Mouse (Mus musculus) intestine, embryonic 14.5 days (tissue): ENCODE data around the gene Pex1. TPM values are rescaled to one million over a fixed set of nuclear protein-coding genes. Genes with fewer than 3 reads are reported as not detected.
"Not testable (repeated sequence)": the region's sequence is repeated elsewhere in the genome, so short reads cannot be mapped to it uniquely, and the experiment has no call there.

Source experiments
- ATAC-seq: fragments of 200-750 bp; cut with Nextera tagmentation; replicated peaks from 2 replicates; pipeline ENCODE4 v1.8.0; 2017; ENCODE audit warnings: low read depth, moderate number of reproducible peaks, moderate TSS enrichment, moderate library complexity; ENCODE audit not compliant: low FRiP score, low TSS enrichment
- DNase-seq: peaks from one replicate; pipeline ENCODE4 v3.0.0-alpha.2; 2018; ENCODE audit warnings: low spot score
- H3K27ac ChIP-seq: fragments of 300-500 bp; sonication (generic); 2 replicates; pipeline ENCODE4 v1.5.1; 2014; ENCODE audit warnings: low read depth, mild to moderate bottlenecking, control low read depth
- H3K27me3 ChIP-seq: fragments of 300-500 bp; sonication (generic); replicated peaks from 2 replicates; pipeline ENCODE4 v1.6.1; 2014; ENCODE audit warnings: low read length, control low read depth; ENCODE audit not compliant: control insufficient read depth, insufficient read depth
- H3K36me3 ChIP-seq: fragments of 300-500 bp; sonication (generic); 2 replicates; pipeline ENCODE4 v1.6.1; 2014; ENCODE audit warnings: low read length, control low read depth; ENCODE audit not compliant: control insufficient read depth, insufficient read depth
- H3K4me1 ChIP-seq: fragments of 300-500 bp; sonication (generic); replicated peaks from 2 replicates; pipeline ENCODE4 v1.6.1; 2014; ENCODE audit warnings: low read length, control low read depth, mixed read lengths; ENCODE audit not compliant: control insufficient read depth, insufficient read depth
- H3K4me2 ChIP-seq: fragments of 300-500 bp; sonication (generic); 2 replicates; pipeline ENCODE4 v1.6.1; 2014; ENCODE audit warnings: low read length
- H3K4me3 ChIP-seq: fragments of 300-500 bp; sonication (generic); 2 replicates; pipeline ENCODE4 v1.5.1; 2014; ENCODE audit warnings: low read depth, low read length, control low read depth, mixed read lengths
- H3K9ac ChIP-seq: fragments of 300-500 bp; sonication (generic); 2 replicates; pipeline ENCODE4 v1.6.1; 2014; ENCODE audit warnings: mild to moderate bottlenecking, low read length
- H3K9me3 ChIP-seq: fragments of 300-500 bp; sonication (generic); 2 replicates; pipeline ENCODE4 v1.6.1; 2016; ENCODE audit warnings: low read length, control low read depth; ENCODE audit not compliant: control insufficient read depth
- whole genome bisulfite sequencing: fragments of 180-500 bp; shearing (Covaris S2); extraction: QIAGEN DNeasy Blood & Tissue Kit; methylation state at CpG from one replicate; pipeline ENCODE4 v1.1.7; 2014; 5-methylcytosine and 5-hydroxymethylcytosine counted together
- polyA plus RNA-seq: library from polyadenylated mRNA; unstranded; fragments of >200 nt; fragmentation: Nextera tagmentation; extraction: Ambion mirVana; gene quantifications from 2 replicates; pipeline ENCODE4 v1.2.1, GENCODE M21; 2014

The Pex1 gene
- polyA plus RNA-seq, 1 experiment from 2014 or later, result 17.0 TPM

GRCm38 (mm10) chr5:3646991-3647707, 51.3 kb downstream of the Pex1 start:
- ATAC-seq (peak; percentile 74), DNase-seq (peak; percentile 88)
- no peaks in the 10 kb centered on the region for H3K9me3 ChIP-seq
- peaks cover 9% of the 10 kb centered on the region for H3K4me1 ChIP-seq
- peak overlapping the region; percentile 86 for H3K9ac ChIP-seq
- WGBS, result under 1% methylated on average over 56 of the region's 60 CpGs
- peak overlapping the region; percentile 90 for H3K27ac ChIP-seq
- peaks cover 32% of the 10 kb centered on the region for H3K36me3 ChIP-seq
- peak overlapping the region; percentile 78 for H3K4me2 ChIP-seq
- H3K4me3 ChIP-seq, result peak overlapping the region; percentile 85
- H3K27me3 ChIP-seq, result no peaks in the 10 kb centered on the region

GRCm38 (mm10) chr5:3647708-3648121, 51.8 kb downstream of the Pex1 start:
- peak; percentile 98 for ATAC-seq
- 2% methylated on average over 24 of the region's 46 CpGs for WGBS
- peaks cover 9% of the 10 kb centered on the region for H3K4me1 ChIP-seq

GRCm38 (mm10) chr5:3648206-3648848, 52.5 kb downstream of the Pex1 start:
- H3K36me3 ChIP-seq, result peaks cover 20% of the 10 kb centered on the region
- H3K4me2 ChIP-seq, result peak overlapping the region; percentile 78
- H3K27me3 ChIP-seq, result no peaks in the 10 kb centered on the region
- H3K27ac ChIP-seq, result no peak overlapping the region
- peaks cover 9% of the 10 kb centered on the region for H3K4me1 ChIP-seq
- no peaks in the 10 kb centered on the region for H3K9me3 ChIP-seq
- 48% methylated on average over 4 of the region's 4 CpGs for WGBS
- ATAC-seq, result peak; percentile 6; the same call in 1 of the 2 replicates
- peak overlapping the region; percentile 13; the same call in 1 of the 2 replicates for H3K4me3 ChIP-seq
- DNase-seq, result no peak
- H3K9ac ChIP-seq, result no peak overlapping the region

More at GRCm38 (mm10) chr5:3647708-3648121, 51.8 kb downstream of the Pex1 start:
- Histone ChIP-seq H3K9me3 (no peaks in the 10 kb centered on the region), H3K4me3 (peak overlapping the region; percentile 85), H3K9ac (peak overlapping the region; percentile 86), H3K4me2 (peak overlapping the region; percentile 78), H3K36me3 (peaks cover 27% of the 10 kb centered on the region), H3K27ac (peak overlapping the region; percentile 90), H3K27me3 (no peaks in the 10 kb centered on the region)
- DNase-seq, result no peak

- WGBS, result 71% methylated on average over 4 of the region's 4 CpGs
- H3K4me3 ChIP-seq, result no peak overlapping the region
- H3K4me1 ChIP-seq, result peaks cover 9% of the 10 kb centered on the region
- no peaks in the 10 kb centered on the region for H3K9me3 ChIP-seq
- no peak for DNase-seq
- H3K4me2 ChIP-seq, result no peak overlapping the region
- no peak overlapping the region for H3K9ac ChIP-seq
- peaks cover 17% of the 10 kb centered on the region for H3K36me3 ChIP-seq
- ATAC-seq, result no peak
- H3K27me3 ChIP-seq, result no peaks in the 10 kb centered on the region
- no peak overlapping the region for H3K27ac ChIP-seq
These were observed 53.0 kb downstream of the Pex1 start for GRCm38 (mm10) chr5:3648849-3649210.

- Histone ChIP-seq H3K9me3 (no peaks in the 10 kb centered on the region), H3K27me3 (no peaks in the 10 kb centered on the region), H3K36me3 (no peaks in the 10 kb centered on the region), H3K4me3 (no peak within 1 kb of the TSS), H3K27ac (no peak within 1 kb of the TSS), H3K9ac (no peak within 1 kb of the TSS), H3K4me2 (no peak within 1 kb of the TSS), H3K4me1 (peaks cover 3% of the 10 kb centered on the region; the same call in 1 of the 2 replicates)
- 81% methylated on average over 6 of the region's 6 CpGs for WGBS
- ATAC-seq (no peak), DNase-seq (no peak)
These were observed 55.0 kb downstream of the Pex1 start, which contains the start of gene Tmbim7 for GRCm38 (mm10) chr5:3650881-3651280. Tmbim7 (plus strand) TSS chr5:3651181.

- Histone ChIP-seq H3K4me3 (no peak overlapping the region), H3K4me1 (no peaks in the 10 kb centered on the region), H3K27me3 (no peaks in the 10 kb centered on the region), H3K36me3 (no peaks in the 10 kb centered on the region), H3K9ac (no peak overlapping the region), H3K4me2 (no peak overlapping the region), H3K27ac (no peak overlapping the region), H3K9me3 (no peaks in the 10 kb centered on the region)
- DNase-seq (no peak), ATAC-seq (no peak)
- WGBS, result 88% methylated on average over 5 of the region's 5 CpGs
These were observed 55.8 kb downstream of the Pex1 start for GRCm38 (mm10) chr5:3651621-3652020.

GRCm38 (mm10) chr5:3652903-3653575, 57.2 kb downstream of the Pex1 start:
- not testable (repeated sequence) for H3K9ac ChIP-seq, H3K27me3 ChIP-seq, H3K9me3 ChIP-seq, H3K36me3 ChIP-seq, H3K4me1 ChIP-seq, ATAC-seq, DNase-seq, H3K4me3 ChIP-seq, H3K27ac ChIP-seq, H3K4me2 ChIP-seq
- WGBS, result 90% methylated on average over 15 of the region's 25 CpGs

- Histone ChIP-seq H3K4me3 (no peak overlapping the region), H3K27ac (no peak overlapping the region), H3K9me3 (no peaks in the 10 kb centered on the region), H3K27me3 (no peaks in the 10 kb centered on the region), H3K4me2 (no peak overlapping the region), H3K36me3 (no peaks in the 10 kb centered on the region), H3K9ac (no peak overlapping the region), H3K4me1 (no peaks in the 10 kb centered on the region)
- 89% methylated on average over 4 of the region's 4 CpGs for WGBS
- no peak for ATAC-seq
- DNase-seq, result no peak
These were observed 57.9 kb downstream of the Pex1 start for GRCm38 (mm10) chr5:3653801-3654200.
